Mouse (Mus musculus) adrenal gland, postnatal 10 days (tissue): ENCODE measurements at regions not wholly inside any gene's neighbourhood (a gene's known extent, or its start where the extent isn't known, plus 50 kb on each side); places are given as distances from the start of the nearest gene placed in this dataset.

ENCODE experiments used
- DNase-seq: peaks from one replicate; pipeline ENCODE4 v3.0.0; 2021; ENCODE audit warnings: mixed read lengths

DNA sequence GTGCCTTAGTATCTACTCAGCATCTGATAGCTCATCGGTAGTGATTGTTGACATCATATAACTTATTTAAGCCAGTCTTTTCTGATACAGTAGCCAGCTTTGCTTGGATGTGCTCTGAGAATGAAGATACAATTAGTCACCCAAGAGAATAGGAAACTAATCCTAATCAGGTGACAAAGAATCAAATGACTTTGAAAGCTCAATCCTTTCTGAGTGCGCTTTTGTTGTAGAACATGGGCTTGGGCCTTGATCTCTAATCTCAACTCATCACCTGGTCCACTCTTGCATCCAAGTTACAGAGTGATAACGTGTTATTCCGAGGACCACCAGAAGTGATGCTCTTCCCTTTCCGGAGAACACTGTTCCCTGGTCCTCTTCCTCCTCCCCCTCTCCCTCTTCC lies 86.9 kb upstream of the Cpm start:
- no peak for DNase-seq

DNA sequence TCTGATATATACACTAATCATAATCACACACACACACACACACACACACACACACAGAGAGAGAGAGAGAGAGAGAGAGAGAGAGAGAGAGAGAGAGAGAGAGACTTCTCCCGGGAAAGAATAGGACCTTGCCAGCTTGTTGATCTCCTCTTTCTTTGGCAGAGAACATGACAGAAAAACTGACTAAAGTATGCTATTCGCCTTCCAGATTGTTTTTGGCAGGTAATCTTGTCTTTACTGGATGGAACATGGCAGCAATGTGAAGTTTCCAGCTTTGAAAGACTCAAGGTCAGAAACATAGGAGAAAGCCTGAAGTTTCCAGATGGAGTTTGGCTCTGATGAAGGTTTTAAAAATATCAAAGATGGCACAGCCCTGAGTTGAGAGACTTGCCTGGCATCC lies 87.8 kb upstream of the Cpm start:
- no peak for DNase-seq

DNA sequence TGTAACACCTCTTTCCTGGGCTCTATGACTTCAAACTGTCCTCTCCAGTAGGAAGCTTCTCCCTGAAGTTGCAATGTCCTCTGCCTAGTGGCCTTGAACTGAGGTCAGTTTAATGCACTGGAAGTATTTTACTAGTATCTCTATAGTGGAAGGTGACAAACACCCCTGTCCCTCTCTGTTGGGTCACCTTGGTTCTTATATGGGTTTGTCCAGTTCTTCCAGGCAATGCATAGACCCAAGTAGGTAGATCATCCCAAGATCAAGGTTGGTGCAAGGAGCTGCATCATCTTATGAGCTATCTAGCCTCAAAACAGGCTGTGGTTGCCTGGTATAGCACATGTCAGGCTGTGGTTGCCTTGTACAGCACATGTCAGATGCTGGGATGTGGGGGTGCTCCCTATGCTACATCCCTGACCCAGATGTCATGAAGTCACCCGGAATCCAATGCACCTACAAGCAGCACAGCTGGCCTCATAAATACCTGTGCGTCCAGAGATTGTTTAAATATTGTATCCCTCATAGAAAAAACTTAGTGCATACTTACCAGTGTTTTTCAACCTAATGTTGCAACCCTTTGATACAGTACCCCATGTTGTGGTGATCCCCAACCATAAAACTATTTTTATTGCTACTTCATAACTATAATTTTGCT lies 88.4 kb upstream of the Cpm start:
- no peak for DNase-seq

GRCm38 (mm10) chr10:117540112-117540594 lies 89.1 kb upstream of the Cpm start:
- no peak for DNase-seq

DNA sequence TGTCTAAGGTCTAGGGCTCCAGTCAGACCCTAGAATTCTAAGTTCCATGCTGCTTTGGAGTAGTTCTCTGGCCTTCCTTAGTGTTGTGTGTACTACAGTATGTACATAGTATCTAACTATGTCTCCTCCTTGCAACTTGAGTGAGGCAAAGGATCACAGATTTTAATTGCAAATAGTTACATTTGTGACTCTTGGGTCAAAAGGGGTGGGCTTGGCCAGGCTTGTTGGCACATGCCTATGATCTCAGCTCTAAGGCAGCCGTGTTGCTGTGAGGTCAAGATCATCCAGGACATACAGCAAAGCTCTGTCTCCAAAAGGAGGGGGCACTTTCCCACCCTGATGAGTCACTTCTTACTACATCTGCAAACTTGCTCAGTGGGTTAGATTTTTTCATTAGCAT lies 89.8 kb upstream of the Cpm start:
- DNase-seq: no peak

- DNase-seq: no peak
These were observed 90.6 kb upstream of the Cpm start for GRCm38 (mm10) chr10:117538725-117539124.

DNA sequence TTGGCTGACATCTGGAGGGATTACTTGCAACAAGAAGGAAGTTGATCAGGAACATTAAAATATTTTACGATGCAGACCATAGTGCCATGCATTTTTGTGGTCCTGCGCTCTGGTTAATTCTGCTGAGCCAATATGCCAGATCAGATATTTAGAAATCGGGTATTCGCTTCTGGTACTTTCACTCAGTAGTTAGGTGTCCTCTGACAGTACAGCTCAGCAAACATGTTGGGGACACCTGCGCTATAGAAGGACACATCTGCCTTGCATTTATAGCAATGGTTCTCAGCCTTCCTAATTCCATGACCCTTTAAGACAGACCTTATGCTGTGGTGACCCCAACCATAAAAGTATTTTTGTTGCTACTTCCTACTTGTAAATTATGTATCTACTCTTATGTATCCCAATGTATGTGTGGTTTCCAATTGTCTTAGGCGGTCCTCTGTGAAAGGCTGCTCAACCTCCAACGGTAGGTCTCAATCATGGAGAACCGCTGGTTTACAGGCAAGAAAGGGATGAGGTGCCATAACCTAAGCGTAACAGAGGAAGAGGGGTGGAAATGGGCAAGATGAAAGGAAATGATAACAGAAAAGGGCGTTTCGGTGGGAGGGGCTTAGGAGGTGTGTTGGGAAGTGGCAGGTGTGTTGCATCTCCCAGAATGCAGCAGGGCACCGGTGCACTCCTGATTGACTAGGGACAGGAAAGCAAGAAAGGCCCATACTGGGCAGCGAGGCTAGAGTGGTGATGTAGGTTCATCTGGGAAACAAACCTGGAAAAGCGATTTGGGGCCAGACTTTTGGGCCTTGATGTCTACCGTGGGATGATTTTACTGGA lies 92.3 kb upstream of the Cpm start:
- DNase-seq: no peak

GRCm38 (mm10) chr10:117535843-117536242 lies 93.5 kb upstream of the Cpm start:
- no peak for DNase-seq

DNA sequence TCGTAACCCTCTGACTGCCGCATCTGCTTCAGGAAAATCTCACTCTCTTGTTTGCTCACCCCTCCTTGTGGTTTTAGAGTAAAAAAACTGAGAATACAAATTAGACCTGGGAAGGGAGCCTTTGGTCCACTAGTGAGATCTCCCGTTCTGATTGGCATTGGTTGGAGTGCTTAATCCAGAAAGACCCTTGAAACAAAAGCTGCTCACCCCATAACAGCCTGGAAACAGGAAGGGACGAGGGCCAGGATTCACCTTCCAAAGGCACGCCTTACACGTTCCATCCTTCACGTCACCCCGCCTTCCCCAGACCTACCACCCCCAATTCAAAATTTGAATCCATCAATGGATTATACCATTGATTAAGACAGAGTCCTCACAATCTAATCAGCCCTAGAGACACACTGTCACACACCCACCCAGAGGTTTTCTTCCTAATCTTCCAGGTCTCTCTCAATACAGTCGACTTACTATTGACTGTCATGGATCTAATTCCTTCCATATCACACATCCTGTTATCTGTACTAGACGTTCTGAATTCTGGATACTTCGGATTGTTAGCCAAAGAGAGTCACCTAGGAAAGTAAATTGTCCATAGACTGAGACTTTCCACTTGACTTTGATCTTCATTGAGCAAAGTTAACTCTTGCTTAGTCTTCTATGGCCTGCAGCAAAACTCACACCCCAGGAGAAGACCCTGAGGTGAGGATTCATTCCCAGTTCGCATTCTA lies 94.1 kb upstream of the Cpm start:
- DNase-seq: no peak

DNA sequence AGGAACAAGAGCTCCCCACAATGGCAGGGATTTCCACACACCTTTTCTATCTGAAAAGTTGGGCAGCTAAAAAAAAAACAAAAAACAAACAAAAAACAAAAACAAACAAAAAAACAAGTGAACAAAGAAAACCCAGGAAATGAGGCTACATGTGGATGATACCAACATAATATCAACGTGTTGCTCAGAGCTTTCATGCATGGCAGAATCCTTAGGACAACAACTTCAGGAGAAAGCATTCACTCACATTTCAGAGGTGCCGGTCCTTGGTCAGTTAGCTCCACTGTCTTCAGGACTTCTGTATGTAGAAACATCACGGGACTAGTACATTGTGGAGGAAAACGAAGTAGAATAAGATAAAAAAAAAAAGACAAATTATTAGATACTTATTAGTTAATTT lies 94.8 kb upstream of the Cpm start:
- no peak for DNase-seq

DNA sequence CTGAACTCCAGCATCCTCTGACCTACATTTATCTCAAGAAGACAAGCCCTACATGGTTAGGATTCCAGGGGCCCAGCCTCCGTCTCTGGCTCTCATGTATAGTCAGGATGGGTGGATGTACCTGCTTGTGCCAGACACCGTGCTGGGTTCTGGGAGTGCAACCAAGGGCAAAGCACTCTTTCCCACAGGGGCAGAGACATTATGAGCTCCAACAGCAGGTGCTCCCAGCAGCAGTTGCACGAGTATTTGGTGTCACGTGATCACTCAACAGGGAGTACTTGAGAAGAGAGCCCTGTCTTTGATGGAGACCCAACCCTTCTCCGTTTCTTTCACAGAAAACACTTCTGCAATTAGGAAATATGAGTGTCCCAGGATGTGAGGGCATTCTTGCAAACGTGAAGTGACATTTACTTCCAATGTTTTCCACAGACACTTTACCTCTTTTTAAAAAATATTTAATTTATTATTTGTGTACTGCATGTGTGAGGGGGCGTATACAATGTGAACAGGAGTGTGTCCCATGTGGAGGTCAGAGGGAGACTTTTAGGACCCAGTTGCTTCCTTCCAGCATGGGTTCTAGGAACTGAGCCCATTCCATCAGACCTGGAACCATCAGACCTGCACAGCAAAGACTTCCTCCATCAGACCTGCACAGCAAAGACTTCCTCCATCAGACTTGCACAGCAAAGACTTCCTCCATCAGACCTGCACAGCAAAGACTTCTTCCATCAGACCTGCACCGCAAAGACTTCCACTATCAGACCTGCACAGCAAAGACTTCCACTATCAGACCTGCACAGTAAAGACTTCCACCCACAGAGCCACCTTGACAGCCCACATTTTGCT lies 95.5 kb upstream of the Cpm start:
- no peak for DNase-seq

- DNase-seq: no peak
These were observed 96.4 kb upstream of the Cpm start for GRCm38 (mm10) chr10:117532750-117533540.

- no peak for DNase-seq
These were observed 97.2 kb upstream of the Cpm start for GRCm38 (mm10) chr10:117531798-117532747.

DNA sequence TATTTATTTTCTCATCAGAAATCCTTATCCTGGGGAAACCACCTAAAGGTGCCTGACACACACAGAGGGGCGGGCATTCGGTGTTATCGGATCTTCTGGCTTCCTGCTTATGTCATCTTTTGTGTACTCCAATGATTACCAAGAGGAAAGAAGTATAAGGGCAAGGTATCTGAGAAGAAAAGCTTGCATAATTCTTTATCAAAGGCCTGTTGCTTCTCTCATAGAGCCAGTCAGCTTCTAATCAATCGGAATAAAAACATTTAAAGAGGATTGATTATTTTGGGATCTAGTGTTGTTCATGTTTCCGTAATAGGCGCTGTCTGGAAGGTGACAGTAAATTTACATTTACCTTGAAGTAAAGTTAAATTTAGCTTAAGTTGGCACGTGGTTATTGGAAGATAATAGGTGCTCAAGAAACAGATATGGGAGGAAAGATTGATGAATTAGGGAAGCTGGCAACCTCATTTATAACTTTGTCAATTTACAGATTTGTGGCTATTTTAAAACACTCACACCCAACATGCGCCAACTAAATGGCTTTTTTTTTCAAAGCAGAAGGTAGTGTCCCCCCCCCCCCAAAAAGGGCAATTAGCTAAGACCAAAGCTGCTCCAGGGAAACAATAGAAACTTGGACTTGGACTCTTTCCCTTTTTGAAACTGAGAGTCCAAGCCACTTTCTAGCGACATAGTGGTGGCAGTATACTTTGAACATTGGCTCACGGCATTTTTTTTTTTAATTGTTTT lies 98.3 kb upstream of the Cpm start:
- DNase-seq: no peak

GRCm38 (mm10) chr10:117530007-117530858 lies 99.1 kb upstream of the Cpm start:
- no peak for DNase-seq

DNA sequence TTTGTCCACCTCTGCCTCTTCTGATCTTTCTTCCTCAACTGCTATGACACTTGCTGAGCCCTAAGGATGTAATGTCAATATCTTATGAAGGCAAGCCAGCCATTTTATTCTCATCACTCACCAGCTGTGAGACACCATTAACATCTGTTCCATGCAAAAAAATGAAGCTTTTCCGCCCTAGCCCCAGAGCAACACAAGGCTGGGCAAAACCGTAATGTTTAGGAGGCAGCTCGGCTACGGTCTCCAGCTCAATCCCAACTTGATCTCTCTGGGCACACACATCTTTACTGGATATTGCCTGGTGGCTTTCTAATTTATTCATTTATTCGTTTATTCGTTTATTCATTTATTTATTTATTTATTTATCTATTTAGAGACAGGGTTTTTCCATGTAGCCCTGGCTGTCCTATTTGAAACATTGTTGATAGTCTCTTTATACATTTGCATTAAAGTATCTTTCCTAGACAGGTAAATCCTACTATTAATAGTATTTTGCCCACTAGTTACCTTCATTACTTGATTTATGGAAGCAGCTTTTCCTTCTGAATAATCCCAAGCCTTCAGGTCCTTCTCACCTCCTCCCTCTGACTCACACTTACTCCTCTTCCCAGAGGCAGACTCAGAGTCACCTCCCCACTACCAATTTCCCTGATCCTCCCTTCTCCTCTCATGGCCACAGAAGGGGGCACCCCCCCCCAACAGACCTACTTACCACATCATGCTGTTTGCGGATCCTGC lies 99.9 kb upstream of the Cpm start:
- DNase-seq: no peak

DNA sequence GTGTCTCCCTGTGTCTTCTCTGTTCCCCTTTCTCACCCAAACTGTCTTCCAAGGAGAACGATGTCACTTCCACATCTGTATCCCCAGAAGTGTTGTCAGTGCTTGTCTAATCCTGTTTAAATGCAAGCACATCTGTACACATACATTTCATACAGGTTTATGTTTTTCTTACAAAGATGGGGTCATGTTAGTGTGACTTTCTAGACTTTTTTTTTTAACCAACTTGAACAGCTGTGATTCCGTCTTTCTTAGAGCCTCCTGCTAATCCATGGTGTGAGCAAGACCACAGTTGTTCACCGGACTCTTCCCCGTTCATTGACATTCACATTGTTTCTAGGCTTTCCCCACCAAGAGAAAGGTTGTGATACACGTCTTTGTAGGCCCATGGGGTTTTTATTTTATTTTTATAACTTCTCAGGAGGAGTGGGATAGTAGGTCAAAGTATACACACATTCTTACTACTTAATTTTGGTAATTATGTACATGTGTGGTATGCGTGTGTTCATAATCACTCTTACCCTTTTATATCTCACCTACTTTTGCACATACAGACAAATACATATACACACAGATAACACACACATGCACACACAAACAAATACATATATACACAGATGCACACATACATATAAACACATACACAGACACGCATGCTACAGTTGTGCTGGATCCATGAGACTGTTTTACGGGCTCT lies 100.6 kb upstream of the Cpm start:
- DNase-seq: no peak
